Mouse (Mus musculus): ENCODE data around the gene Hes1.

Gene Hes1

DNA sequence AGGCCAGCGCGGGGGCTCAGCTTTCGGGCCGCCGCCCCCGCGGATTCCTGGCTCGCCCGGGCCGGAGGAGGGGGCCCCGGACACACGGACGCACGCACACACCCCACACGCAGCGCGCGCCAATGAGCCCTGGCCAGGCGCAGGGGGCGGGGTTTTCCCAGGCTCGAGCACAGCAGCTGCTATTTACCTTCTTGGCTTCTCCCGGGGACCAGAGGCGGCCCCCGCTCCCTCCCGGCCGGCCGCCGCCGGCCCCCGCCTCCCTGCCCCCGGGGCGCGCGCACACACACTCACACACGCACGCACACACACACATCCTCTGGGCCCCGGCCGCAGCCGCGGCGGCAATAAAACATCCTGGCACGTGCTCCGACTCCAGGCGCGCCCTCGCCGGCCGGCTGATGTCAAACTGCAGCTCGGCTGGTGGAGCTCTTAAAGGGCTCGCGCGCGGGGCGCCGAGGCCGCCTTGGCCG, at the start of gene Hes1:
Hes1 (plus strand) TSS at position 401 of the 470 bp plus-strand sequence.
- peak; percentile 89 for DNase-seq (ENCODE audit: low read depth, low spot score)

DNA sequence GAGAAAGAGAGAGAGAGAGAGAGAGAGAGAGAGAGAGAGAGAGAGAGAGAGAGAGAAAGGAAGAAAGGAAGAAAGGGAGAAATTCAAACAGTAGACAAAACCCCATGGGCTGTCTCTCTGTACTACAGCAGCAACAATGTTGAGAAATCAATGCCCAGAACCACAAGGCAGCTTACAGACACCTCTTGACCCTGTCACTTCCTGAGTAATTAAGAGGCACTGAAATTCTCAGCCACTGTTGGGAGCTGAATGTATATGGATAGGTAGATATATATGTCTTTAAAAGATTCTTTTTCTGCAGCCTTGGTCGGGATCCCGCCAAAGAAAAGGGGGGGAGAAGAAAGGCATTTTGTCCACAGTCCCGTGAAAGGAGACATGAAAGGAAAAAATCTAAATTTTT, 48.1 kb upstream of the Hes1 start:
- DNase-seq (ENCODE audit: low read depth, low spot score): no peak

DNA sequence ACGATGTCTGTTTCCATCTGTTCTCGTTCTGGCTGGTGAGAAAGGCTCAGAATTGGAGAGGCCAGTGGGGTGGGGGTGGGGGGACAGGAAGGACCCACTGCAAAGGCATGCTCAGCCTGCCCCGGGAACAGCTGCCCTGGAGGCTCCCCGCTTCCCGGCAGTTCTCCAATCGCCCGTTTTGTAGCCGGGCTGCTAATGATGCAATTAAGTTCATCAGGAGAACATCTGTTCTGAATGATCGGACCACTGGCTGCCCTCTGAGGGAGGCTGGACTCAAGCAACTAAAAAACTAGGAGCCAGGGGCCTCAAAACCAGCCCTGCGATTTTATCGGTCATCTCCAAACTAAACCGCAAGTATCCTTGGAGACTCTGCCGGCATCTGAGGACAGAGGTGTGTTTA, 44.1 kb upstream of the Hes1 start:
- no peak for DNase-seq (ENCODE audit: low read depth, low spot score)

GRCm38 (mm10) chr16:30022352-30022751, 41.8 kb upstream of the Hes1 start:
- DNase-seq (ENCODE audit: low read depth, low spot score): no peak

DNA sequence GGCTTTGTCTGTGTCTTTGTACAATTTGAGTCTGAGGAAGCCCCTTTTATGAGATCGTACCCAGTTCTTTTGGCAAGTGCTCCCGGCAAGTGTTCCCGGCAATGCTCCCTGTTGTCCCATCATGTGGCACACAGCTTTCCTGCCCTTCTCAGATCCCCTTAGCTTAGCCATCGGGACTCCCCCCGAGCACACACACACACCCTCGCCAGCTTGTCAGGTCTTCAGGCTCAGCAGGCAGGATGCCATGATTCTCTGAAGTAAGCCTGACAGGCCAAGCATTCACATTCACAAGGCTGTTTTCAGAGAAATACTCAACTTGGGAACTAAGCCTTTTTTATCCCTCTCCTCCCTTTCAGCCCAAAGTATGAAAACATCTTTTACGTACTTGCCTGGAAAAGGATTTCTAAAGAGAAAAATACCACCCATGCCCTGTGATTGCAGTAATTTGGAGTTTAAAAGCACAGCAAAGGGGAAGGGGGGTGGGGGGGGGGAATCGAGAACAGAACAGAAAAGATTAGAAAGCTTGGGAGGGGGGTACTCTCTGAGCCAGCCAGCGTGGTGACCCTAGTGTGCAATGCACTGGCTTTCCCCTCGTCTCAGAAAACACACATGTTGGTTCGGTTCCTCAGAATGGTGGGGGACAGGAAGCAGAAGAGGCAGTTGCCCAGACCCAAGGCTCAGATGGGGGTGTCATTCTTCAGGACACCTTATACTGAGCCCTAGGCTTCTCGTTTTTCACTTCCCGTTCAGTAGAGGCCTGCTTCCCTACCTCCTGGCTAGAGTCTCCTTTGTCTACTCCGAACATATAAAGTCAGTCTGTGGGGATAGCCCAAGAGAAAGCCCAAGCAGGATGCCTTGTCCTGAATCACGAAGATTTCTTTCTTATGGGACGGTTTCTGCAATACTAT, 41.0 kb upstream of the Hes1 start:
- DNase-seq (ENCODE audit: low read depth, low spot score): no peak

- DNase-seq (ENCODE audit: low read depth, low spot score): no peak
Measured at GRCm38 (mm10) chr16:30024681-30025262, 39.4 kb upstream of the Hes1 start.

GRCm38 (mm10) chr16:30028184-30028583, 36.0 kb upstream of the Hes1 start:
- no peak for DNase-seq (ENCODE audit: low read depth, low spot score)

DNA sequence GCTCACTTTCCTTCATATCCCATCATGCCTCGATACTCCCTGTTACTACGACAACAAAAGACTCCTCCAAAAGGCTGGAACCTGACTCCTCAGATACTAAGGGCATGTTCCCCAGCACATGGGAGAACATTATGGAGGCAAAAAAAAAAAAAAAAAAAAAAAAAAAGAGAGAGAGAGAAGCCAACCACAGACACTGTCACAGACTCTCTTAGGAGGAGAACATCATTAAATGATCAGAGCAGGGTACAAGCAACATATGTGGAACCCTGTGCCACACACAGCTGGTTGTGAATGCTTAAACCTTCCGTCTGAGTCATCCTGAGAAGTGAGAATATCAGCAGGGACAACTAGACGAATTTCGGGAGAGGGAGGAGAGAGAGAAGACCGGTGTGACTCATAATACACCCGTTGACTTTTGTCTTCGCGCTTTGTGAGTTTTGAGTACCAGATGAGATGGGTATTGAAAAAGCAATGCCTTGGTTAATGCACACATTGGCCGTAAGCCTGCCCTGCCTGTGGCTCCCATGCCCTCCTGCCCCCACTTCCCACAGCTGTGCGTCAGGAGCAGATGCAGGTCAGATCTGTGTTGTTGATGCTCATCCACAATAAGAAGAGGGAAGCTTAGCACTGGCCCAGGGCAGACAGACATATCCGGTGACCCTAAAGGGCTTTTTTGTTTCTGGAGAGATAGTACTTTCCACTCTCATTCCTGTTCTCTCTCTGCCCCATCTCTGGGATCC, 34.8 kb upstream of the Hes1 start:
- no peak for DNase-seq (ENCODE audit: low read depth, low spot score)

- no peak for DNase-seq (ENCODE audit: low read depth, low spot score)
Measured at GRCm38 (mm10) chr16:30032326-30032904, 31.8 kb upstream of the Hes1 start.

GRCm38 (mm10) chr16:30033390-30033789, 30.8 kb upstream of the Hes1 start:
- DNase-seq (ENCODE audit: low read depth, low spot score): no peak

- no peak for DNase-seq (ENCODE audit: low read depth, low spot score)
Measured at GRCm38 (mm10) chr16:30034001-30034400, 30.2 kb upstream of the Hes1 start.

DNA sequence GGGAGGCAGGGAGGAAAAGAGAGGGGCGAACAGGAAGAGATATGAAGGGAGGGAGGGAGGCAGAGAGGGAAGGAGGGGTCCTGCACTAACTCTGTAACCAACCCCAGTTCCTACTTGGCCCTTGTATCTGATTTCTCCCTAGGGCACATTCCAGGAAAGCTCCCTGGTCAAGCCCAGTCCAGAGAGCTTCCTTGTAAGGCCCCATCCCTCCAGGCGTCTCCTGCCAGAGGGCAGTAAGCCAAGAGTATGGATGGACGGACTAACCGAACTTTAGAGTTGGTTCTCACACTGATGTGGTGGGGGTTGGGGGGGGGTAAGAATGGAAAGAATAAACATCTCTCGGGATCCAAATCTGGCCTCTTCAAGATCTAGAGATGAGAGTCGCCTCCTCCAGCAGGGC, 29.7 kb upstream of the Hes1 start:
- DNase-seq (ENCODE audit: low read depth, low spot score): no peak

DNA sequence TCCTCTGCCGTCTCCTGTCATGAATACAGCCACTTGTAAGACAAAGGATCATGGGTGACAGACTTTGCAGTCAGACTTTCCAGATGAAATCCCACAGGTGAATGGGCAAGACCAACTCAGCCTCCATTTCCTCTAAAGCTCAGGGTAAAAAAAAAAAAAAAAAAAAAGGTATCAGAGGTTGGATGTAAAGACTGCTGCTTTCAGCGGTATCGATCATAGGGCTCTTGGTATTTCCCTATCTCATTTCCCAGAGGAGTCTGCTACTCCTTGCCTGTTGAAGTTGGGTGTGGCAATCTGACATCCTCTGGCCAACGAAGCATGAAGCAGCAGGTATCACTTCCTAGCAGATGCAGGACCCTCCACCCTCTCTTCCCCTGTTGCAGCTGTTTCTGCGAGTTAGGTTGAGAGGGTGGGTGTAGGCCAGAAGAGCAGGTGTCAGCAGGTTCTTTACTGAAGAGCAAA, 29.2 kb upstream of the Hes1 start:
- DNase-seq (ENCODE audit: low read depth, low spot score): no peak

- no peak for DNase-seq (ENCODE audit: low read depth, low spot score)
Measured at GRCm38 (mm10) chr16:30036104-30036503, 28.1 kb upstream of the Hes1 start.

DNA sequence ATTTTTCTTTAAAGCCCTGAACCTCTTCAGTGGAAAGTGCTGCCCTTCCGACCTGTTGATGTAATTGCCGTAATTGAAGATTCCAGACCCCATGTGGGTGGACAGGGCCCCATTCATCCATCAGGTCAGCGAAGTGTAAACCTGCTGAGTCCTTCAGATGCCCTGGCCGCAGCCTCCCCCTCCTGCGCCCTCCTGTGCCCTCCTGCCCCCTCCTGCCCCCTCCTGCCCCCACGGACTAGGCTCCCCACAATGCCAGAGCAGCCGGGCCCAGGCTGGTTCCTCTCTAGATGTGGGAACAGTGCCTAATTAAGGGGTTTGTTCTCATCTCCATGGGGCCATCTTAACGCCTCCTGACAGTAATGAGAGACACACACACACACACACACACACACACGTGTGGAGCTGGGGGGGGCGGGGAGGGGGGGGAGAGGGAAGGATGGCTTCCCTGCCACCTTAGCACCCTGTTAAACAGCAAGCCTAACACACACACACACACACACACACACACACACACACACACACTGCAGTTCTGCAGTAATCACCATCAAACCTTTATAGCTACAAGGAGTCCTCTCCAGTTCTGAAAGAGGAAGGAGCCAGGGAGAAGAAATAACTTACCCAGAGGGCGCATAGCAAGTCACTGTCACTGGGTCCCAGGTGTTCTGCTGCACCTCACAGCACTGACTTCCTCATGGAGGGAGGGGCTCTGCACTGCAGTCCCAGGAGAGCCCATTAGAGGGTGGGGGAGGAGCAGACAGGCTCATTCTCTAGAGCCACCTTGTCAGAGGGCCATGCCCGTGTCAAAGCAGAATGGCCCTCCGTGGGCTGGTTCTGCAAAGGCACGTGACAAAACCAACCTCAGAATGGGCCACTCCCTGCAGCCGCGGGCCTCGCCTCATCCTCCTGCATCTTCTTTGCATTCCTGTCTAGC, 25.3 kb upstream of the Hes1 start:
- no peak for DNase-seq (ENCODE audit: low read depth, low spot score)

DNA sequence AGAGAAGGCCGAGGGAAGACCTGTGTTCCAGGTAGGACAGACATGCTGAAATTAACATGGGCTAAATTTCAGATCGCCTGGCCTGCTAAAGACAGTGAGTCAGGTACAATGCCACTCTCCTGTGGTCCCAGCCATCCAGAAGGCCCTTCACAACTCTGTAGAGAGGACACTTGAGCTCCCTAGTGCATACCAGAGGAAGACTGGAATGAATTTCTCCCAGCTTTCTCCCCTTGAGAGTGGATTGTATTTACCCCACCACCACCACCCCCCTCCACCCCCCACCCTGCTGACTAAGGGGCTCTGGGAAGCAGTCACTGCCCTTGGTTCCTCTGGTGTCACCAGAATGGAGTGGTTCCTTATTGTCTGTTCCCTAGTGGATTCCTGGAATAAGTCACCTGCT, 24.3 kb upstream of the Hes1 start:
- DNase-seq (ENCODE audit: low read depth, low spot score): no peak

DNA sequence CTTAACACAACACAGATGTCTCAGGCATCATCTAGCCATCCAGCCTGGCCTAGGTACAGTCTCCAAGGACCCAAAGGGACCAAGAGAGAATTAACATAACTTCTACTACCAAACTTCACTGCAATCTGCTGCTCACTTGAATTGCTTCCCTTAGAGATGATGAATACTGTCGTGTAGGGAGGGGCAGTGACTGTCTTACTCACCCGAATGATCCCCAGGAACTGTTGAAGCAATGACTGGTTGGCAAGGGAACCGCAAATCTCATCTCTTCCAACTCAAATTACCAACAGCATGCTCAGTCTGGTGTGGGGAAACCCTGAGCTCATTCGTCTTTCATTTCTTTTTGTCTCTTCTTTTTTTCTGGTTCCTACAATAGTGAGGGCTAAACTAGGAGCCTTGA, 21.3 kb upstream of the Hes1 start:
- DNase-seq (ENCODE audit: low read depth, low spot score): no peak

- DNase-seq (ENCODE audit: low read depth, low spot score): no peak
Measured at GRCm38 (mm10) chr16:30045615-30046014, 18.6 kb upstream of the Hes1 start.

GRCm38 (mm10) chr16:30047010-30047409, 17.2 kb upstream of the Hes1 start:
- no peak for DNase-seq (ENCODE audit: low read depth, low spot score)

- no peak for DNase-seq (ENCODE audit: low read depth, low spot score)
Measured at GRCm38 (mm10) chr16:30047421-30047831, 16.8 kb upstream of the Hes1 start.
